Mouse (Mus musculus) hindbrain, embryonic 16.5 days (tissue): Measurements from ENCODE around the gene Stard13. TPM values are rescaled to one million over a fixed set of nuclear protein-coding genes. Genes with fewer than 3 reads are reported as not detected.
A peak's percentile ranks its signal among the peaks of the same experiment; 100 is the strongest.

Experiments used
- ATAC-seq: fragments of 200-750 bp; cut with Nextera tagmentation; 2 replicates; pipeline ENCODE4 v1.8.0; 2017; ENCODE audit warnings: moderate TSS enrichment, moderate library complexity
- H3K27ac ChIP-seq: fragments of 300-500 bp; sonication (generic); 2 replicates; pipeline ENCODE4 v1.5.1; 2014; ENCODE audit warnings: low read depth, mild to moderate bottlenecking, control low read depth, low read length, moderate library complexity
- H3K27me3 ChIP-seq: fragments of 300-500 bp; sonication (generic); replicated peaks from 2 replicates; pipeline ENCODE4 v1.6.1; 2014; ENCODE audit warnings: low read length; ENCODE audit not compliant: control insufficient read depth, insufficient read depth
- H3K36me3 ChIP-seq: fragments of 300-500 bp; sonication (generic); 2 replicates; pipeline ENCODE4 v1.6.1; 2014; ENCODE audit warnings: mild to moderate bottlenecking, low read length, moderate library complexity, mixed read lengths; ENCODE audit not compliant: control insufficient read depth, insufficient read depth
- H3K4me1 ChIP-seq: fragments of 300-500 bp; sonication (generic); 2 replicates; pipeline ENCODE4 v1.6.1; 2014; ENCODE audit warnings: low read depth, low read length; ENCODE audit not compliant: control insufficient read depth, insufficient read depth
- H3K4me2 ChIP-seq: fragments of 300-500 bp; sonication (generic); 2 replicates; pipeline ENCODE4 v1.6.1; 2014; ENCODE audit warnings: mild to moderate bottlenecking, low read length, control low read depth, moderate library complexity
- H3K4me3 ChIP-seq: fragments of 300-500 bp; sonication (generic); 2 replicates; pipeline ENCODE4 v1.5.1; 2014; ENCODE audit warnings: mild to moderate bottlenecking, low read length, control low read depth, moderate library complexity
- H3K9ac ChIP-seq: fragments of 300-500 bp; sonication (generic); 2 replicates; pipeline ENCODE4 v1.6.1; 2014; ENCODE audit warnings: low read depth, mild to moderate bottlenecking, control low read depth, low read length, moderate library complexity
- H3K9me3 ChIP-seq: fragments of 300-500 bp; sonication (generic); 2 replicates; pipeline ENCODE4 v1.6.1; 2014; ENCODE audit warnings: mild to moderate bottlenecking, low read length, moderate library complexity; ENCODE audit not compliant: control insufficient read depth
- WGBS: fragments of 180-500 bp; shearing (Covaris S2); extraction: QIAGEN DNeasy Blood & Tissue Kit; methylation state at CpG from one replicate; pipeline ENCODE4 v1.1.7; 2014; 5-methylcytosine and 5-hydroxymethylcytosine counted together
- polyA plus RNA-seq: library from polyadenylated mRNA; unstranded; fragments of >200 nt; fragmentation: Nextera tagmentation; extraction: Ambion mirVana; gene quantifications from 2 replicates; pipeline ENCODE4 v1.2.1, GENCODE M21; 2015

The Stard13 gene
- polyA plus RNA-seq, 1 experiment from 2014 or later, result 6.1 TPM

DNA sequence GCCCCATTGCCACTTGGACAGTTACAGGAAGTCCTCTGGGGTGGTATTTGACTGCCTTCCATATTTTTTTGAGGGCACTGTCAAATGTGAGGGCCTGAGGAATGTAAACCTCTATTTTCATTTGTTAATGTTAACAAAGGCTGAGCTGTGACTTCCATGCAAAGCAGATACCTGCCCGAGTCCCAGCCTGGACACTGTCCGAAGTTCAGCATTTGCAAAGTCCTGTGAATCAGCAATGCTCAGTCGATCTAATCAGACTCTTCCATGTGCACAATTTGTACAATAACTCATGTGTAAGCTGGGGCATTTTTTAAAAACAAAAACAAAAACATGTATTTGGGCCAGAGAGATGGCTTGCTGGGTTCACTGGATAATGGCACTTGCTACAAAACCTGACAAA is 71.0 kb downstream of the Stard13 start:
- WGBS, result 93% methylated on average over 3 of the region's 3 CpGs
- no peak for ATAC-seq
- H3K9me3 ChIP-seq, result no peaks in the 10 kb centered on the region

DNA sequence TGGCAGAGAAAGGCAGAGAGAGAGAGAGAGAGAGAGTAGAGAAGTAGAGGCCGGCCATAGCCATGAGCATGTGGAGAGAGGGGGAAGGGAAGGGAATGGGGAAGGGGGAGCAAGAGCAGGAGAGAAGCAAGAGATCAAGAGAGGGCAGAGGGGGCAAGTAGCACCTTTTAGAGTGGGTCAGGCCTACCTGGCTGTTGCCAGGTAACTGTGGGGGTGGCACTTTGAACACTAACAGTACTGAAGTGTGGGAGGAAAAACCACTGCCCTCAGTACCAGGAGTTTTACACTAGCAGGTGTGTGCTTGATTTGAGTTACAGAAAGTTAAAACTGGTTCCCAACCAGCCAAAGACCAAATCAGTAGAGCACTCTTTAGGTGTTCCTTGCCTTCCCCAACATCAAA is 78.4 kb downstream of the Stard13 start:
- no peaks in the 10 kb centered on the region for H3K9me3 ChIP-seq
- no peak overlapping the region for H3K4me2 ChIP-seq
- H3K4me3 ChIP-seq, result no peak overlapping the region
- H3K27ac ChIP-seq, result no peak overlapping the region
- H3K4me1 ChIP-seq, result no peaks in the 10 kb centered on the region
- ATAC-seq, result no peak
- no peaks in the 10 kb centered on the region for H3K27me3 ChIP-seq
- 68% methylated on average over 1 of the region's 1 CpGs for WGBS
- no peak overlapping the region for H3K9ac ChIP-seq
- no peaks in the 10 kb centered on the region for H3K36me3 ChIP-seq

More for the DNA sequence above, 71.0 kb downstream of the Stard13 start:
- Histone ChIP-seq H3K4me1 (no peaks in the 10 kb centered on the region), H3K9ac (no peak overlapping the region), H3K36me3 (no peaks in the 10 kb centered on the region), H3K27me3 (no peaks in the 10 kb centered on the region), H3K4me3 (no peak overlapping the region), H3K4me2 (no peak overlapping the region), H3K27ac (no peak overlapping the region)

DNA sequence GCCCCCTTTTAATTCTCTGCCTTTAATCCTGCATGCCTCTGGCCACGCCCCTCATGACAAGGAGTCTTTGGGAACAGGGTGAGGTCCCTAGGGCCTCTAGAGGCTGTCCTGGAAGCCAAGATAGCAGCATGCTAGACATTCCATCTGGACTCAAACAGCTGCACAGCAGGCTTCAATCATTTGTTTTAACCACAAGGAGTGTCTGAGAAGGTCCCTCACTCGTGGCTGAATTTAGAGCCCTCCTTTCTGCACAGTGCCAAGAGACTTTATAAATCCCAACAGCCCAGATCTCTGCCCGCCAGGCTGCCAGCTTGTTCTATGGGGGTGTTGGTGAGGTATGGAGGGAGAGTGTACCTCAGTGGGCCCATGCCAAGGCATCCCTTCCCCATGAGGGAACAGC is 78.9 kb downstream of the Stard13 start:
- Histone ChIP-seq H3K4me2 (no peak overlapping the region), H3K4me3 (no peak overlapping the region), H3K27ac (no peak overlapping the region), H3K9ac (no peak overlapping the region), H3K27me3 (no peaks in the 10 kb centered on the region), H3K9me3 (no peaks in the 10 kb centered on the region), H3K36me3 (no peaks in the 10 kb centered on the region), H3K4me1 (no peaks in the 10 kb centered on the region)
- no peak for ATAC-seq
- 51% methylated on average over 3 of the region's 3 CpGs for WGBS

DNA sequence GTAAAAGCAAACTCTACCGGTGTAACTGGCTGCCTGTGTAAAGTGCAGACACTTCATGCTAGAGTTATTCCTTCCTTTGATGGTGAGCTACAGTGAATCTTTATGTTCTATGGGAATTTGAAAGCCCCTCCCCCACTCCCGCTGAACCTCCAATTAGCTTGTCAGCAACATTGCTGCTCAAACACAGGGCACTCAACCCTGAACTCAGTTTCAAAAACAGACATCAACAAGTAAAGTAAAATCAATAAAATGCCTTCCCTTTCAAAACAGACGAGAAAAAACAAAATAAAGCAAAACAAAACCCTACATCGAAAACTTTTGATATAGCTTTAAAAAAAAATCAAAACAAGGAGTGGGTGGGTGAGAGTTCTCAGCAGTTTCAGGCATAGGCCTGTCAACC is 79.6 kb downstream of the Stard13 start:
- no peak overlapping the region for H3K4me3 ChIP-seq
- no peaks in the 10 kb centered on the region for H3K9me3 ChIP-seq
- 80% methylated on average over 4 of the region's 4 CpGs for WGBS
- no peak for ATAC-seq
- no peaks in the 10 kb centered on the region for H3K4me1 ChIP-seq
- no peak overlapping the region for H3K27ac ChIP-seq
- no peak overlapping the region for H3K9ac ChIP-seq
- no peaks in the 10 kb centered on the region for H3K36me3 ChIP-seq
- no peaks in the 10 kb centered on the region for H3K27me3 ChIP-seq
- no peak overlapping the region for H3K4me2 ChIP-seq

DNA sequence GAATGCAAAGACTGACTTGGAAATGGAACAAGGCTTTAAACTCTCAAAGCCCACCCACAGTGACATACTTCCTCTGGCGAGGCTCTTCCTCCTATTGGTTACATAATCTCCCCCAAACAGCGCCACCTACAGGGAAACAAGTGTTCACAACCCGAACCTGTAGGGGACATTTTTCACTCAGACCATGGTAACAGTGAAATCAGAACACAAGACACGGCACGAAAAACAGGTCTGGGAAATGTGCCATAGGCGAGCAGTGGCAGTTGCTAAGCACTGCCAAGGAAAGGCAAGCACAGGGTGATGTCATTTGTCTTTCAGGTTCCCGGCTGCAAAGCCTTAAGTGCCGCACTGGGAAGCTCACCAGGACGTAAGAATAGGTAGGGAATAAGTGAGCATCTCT is 82.1 kb downstream of the Stard13 start:
- Histone ChIP-seq H3K27ac (no peak overlapping the region), H3K9me3 (no peaks in the 10 kb centered on the region), H3K4me2 (no peak overlapping the region), H3K36me3 (no peaks in the 10 kb centered on the region), H3K9ac (no peak overlapping the region), H3K27me3 (no peaks in the 10 kb centered on the region), H3K4me3 (no peak overlapping the region), H3K4me1 (no peaks in the 10 kb centered on the region)
- peak; percentile 65 for ATAC-seq
- WGBS, result 73% methylated on average over 9 of the region's 9 CpGs

DNA sequence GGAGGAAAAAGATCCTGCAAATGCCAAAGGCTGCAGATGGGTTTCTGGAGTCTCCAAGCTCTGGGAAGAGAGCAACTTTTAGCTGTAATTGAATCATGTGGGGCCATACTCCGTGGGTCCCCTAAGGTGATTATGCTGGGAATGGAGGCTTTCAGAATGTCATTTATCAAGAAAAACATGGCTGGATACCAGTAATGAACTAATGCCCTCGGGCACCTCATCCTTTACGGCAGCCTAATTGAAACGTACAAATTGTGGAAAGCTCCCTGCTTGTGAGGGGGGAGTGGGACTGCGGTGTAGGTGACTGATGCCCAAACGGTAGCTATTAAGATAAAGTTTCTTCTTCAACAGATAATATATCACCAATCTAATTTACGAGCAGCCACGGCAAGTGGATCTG is 84.1 kb downstream of the Stard13 start:
- Histone ChIP-seq H3K4me1 (no peaks in the 10 kb centered on the region), H3K27ac (no peak overlapping the region), H3K27me3 (no peaks in the 10 kb centered on the region), H3K4me2 (no peak overlapping the region), H3K36me3 (no peaks in the 10 kb centered on the region), H3K9me3 (no peaks in the 10 kb centered on the region), H3K4me3 (no peak overlapping the region), H3K9ac (no peak overlapping the region)
- peak; percentile 64; the same call in 1 of the 2 replicates for ATAC-seq
- 46% methylated on average over 8 of the region's 8 CpGs for WGBS

DNA sequence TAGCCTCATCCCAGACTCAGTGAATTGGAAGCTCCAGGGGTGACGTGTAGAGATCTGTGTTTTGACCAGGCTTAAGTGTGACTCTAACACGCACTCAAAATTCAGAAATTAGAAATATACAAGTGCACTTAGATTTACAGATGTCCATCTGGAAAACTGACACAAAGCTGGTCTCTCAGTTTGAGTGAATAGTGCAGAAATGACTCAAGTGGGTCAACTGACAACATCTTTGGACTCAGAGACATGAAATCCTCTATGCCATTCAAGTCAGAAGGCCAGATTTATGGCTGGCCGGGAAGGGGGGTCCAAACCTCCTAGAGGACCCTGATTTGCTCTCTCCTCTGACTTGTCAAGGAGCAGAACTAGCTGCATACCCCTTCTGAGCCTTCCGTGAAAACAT is 85.6 kb downstream of the Stard13 start:
- no peak for ATAC-seq
- peaks cover 4% of the 10 kb centered on the region for H3K4me1 ChIP-seq
- no peak overlapping the region for H3K4me3 ChIP-seq
- H3K4me2 ChIP-seq, result no peak overlapping the region
- no peaks in the 10 kb centered on the region for H3K27me3 ChIP-seq
- no peaks in the 10 kb centered on the region for H3K9me3 ChIP-seq
- H3K9ac ChIP-seq, result no peak overlapping the region
- H3K27ac ChIP-seq, result no peak overlapping the region
- WGBS, result 91% methylated on average over 4 of the region's 4 CpGs
- no peaks in the 10 kb centered on the region for H3K36me3 ChIP-seq

DNA sequence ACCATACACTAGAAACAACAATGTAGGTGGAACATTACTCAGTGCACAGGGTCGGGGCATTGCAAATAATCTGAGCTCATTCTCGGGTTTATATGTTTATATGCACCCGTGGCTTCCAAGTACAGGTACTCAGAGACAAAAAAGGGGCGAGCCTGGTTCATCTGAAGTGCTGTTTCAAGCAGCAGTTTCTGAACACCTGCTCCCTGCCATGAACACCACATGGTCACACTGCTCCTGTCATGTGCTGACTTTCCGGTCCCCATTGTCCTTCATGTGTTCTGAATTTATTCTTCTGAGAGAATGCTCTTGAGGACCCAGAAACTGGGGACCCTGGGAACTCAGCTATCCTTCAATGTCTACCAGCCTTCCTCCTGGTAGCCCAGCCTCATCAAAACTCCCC is 87.8 kb downstream of the Stard13 start:
- WGBS, result 63% methylated on average over 5 of the region's 5 CpGs
- Histone ChIP-seq H3K4me1 (peaks cover 17% of the 10 kb centered on the region), H3K27me3 (no peaks in the 10 kb centered on the region), H3K36me3 (no peaks in the 10 kb centered on the region), H3K4me3 (no peak overlapping the region), H3K4me2 (no peak overlapping the region), H3K9ac (no peak overlapping the region), H3K27ac (no peak overlapping the region), H3K9me3 (no peaks in the 10 kb centered on the region)
- ATAC-seq, result no peak

DNA sequence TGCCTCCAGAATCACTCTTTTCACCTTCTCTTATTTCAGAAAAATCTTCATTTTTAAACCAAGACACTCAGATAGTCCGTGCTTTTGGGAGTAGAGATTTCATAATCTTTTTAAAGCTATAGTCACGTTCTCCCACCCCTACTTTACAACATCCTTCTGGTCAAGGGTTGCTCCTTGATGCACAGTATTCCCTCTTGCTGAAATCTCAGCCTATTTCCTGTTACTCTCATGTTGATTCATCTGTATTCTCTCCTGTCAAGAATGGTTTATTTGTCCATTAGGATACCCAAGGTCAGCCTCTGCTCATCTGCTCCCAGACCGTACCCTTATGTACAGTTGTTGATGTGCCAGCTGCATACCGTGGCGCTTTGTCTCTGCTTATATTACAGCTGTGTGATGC is 89.7 kb downstream of the Stard13 start:
- H3K27ac ChIP-seq, result no peak overlapping the region
- H3K4me1 ChIP-seq, result peaks cover 17% of the 10 kb centered on the region
- H3K36me3 ChIP-seq, result no peaks in the 10 kb centered on the region
- no peak overlapping the region for H3K4me3 ChIP-seq
- H3K27me3 ChIP-seq, result no peaks in the 10 kb centered on the region
- WGBS, result 78% methylated on average over 5 of the region's 5 CpGs
- no peak overlapping the region for H3K9ac ChIP-seq
- H3K4me2 ChIP-seq, result no peak overlapping the region
- ATAC-seq, result no peak
- no peaks in the 10 kb centered on the region for H3K9me3 ChIP-seq
